Mouse (Mus musculus) CH12.LX (cell line): Measurements from ENCODE around the gene Nt5c2. TPM values are rescaled to one million over a fixed set of nuclear protein-coding genes. Genes with fewer than 3 reads are reported as not detected.

ENCODE experiments used
- DNase-seq: peaks from one replicate; pipeline ENCODE4 v3.0.0-alpha.2; 2013; ENCODE audit errors: extremely low read depth
- H3K27ac ChIP-seq: 2 replicates; pipeline ENCODE4 v1.5.1; 2012; ENCODE audit warnings: low read depth, mild to moderate bottlenecking, control low read depth, moderate library complexity; ENCODE audit not compliant: insufficient read depth
- H3K27me3 ChIP-seq: replicated peaks from 2 replicates; pipeline ENCODE3; 2012; ENCODE audit warnings: inconsistent platforms
- H3K36me3 ChIP-seq, 2 experiments: replicated peaks in 1 of 2; 2 replicates each; pipeline versions ENCODE3 to v1.6.1; 2012; ENCODE audit warnings: inconsistent platforms in 1 of 2, low read length in 1 of 2, mild to moderate bottlenecking in 1 of 2, mixed read lengths in 1 of 2, moderate library complexity in 1 of 2; ENCODE audit not compliant: control insufficient read depth in 1 of 2, insufficient read depth in 1 of 2
- H3K4me1 ChIP-seq, 2 experiments: 2 replicates each; pipeline ENCODE4 v1.6.1; 2012; ENCODE audit warnings: inconsistent platforms in 1 of 2, moderate library complexity in 1 of 2; ENCODE audit not compliant: insufficient read depth in 2 of 2, control insufficient read depth in 1 of 2
- H3K4me2 ChIP-seq: 2 replicates; pipeline ENCODE4 v1.6.1; 2012; ENCODE audit warnings: low read depth, mild to moderate bottlenecking, control low read depth; ENCODE audit not compliant: poor library complexity, insufficient read depth, severe bottlenecking
- H3K4me3 ChIP-seq, 3 experiments: fragments of 150-350 bp in 1 of 3; sonication (generic) in 1 of 3; replicated peaks in 1 of 3; 2 replicates each; pipeline versions ENCODE3 to v1.5.1; 2011 to 2012; ENCODE audit warnings: low read depth in 2 of 3, low read length in 2 of 3, mild to moderate bottlenecking in 2 of 3, moderate library complexity in 2 of 3, control low read depth in 1 of 3, improper control_type of control experiment in 1 of 3, inconsistent platforms in 1 of 3, mixed read lengths in 1 of 3; ENCODE audit not compliant: poor library complexity in 1 of 3
- H3K79me2 ChIP-seq: replicated peaks from 2 replicates; pipeline ENCODE4 v1.6.1; 2012; ENCODE audit warnings: mild to moderate bottlenecking, moderate library complexity; ENCODE audit not compliant: control insufficient read depth, poor library complexity, insufficient read depth, severe bottlenecking; ENCODE audit errors: extremely low read depth
- H3K9ac ChIP-seq: 2 replicates; pipeline ENCODE4 v1.6.1; 2012; ENCODE audit warnings: low read depth, mild to moderate bottlenecking, control low read depth, moderate library complexity; ENCODE audit not compliant: insufficient read depth
- H3K9me3 ChIP-seq: replicated peaks from 2 replicates; pipeline ENCODE3; 2012; ENCODE audit warnings: low read length, inconsistent platforms, mixed read lengths
- BHLHE40 ChIP-seq: IDR thresholded peaks from 2 replicates; pipeline ENCODE4 v1.6.1; 2011; ENCODE audit warnings: mild to moderate bottlenecking, low read depth, low read length, improper control_type of control experiment
- CHD1 ChIP-seq: IDR thresholded peaks from 2 replicates; pipeline ENCODE4 v1.6.1; 2012; ENCODE audit warnings: low read depth, low read length, improper control_type of control experiment, inconsistent platforms
- CTCF ChIP-seq, 2 experiments: IDR thresholded peaks in 1 of 2; conservative IDR thresholded peaks in 1 of 2; 2 replicates each; pipeline ENCODE4 v1.5.1; 2011 to 2012; ENCODE audit warnings: low read depth in 2 of 2, low read length in 2 of 2, improper control_type of control experiment in 1 of 2, inconsistent platforms in 1 of 2, mild to moderate bottlenecking in 1 of 2, moderate library complexity in 1 of 2
- ELF1 ChIP-seq: IDR thresholded peaks from 2 replicates; pipeline ENCODE4 v1.6.1; 2014; ENCODE audit warnings: low read depth, mild to moderate bottlenecking, inconsistent platforms, low read length, improper control_type of control experiment
- EP300 ChIP-seq: IDR thresholded peaks from 2 replicates; pipeline ENCODE4 v1.6.1; 2011; ENCODE audit warnings: low read length, improper control_type of control experiment
- ETS1 ChIP-seq: conservative IDR thresholded peaks from 2 replicates; pipeline ENCODE4 v1.6.1; 2012; ENCODE audit warnings: low read depth, mild to moderate bottlenecking, inconsistent platforms, low read length, improper control_type of control experiment, moderate library complexity
- IRF4 ChIP-seq: IDR thresholded peaks from 2 replicates; pipeline ENCODE4 v1.6.1; 2014; ENCODE audit warnings: low read depth, mild to moderate bottlenecking, inconsistent platforms, low read length, improper control_type of control experiment
- JUN ChIP-seq: IDR thresholded peaks from 2 replicates; pipeline ENCODE4 v1.6.1; 2011; ENCODE audit warnings: low read depth, mild to moderate bottlenecking, low read length, improper control_type of control experiment, moderate library complexity; ENCODE audit not compliant: insufficient read depth
- JUND ChIP-seq: conservative IDR thresholded peaks from 2 replicates; pipeline ENCODE4 v1.6.1; 2011; ENCODE audit warnings: low read depth, low read length, improper control_type of control experiment
- MAFK ChIP-seq: IDR thresholded peaks from 2 replicates; pipeline ENCODE4 v1.6.1; 2011; ENCODE audit warnings: low read length, improper control_type of control experiment; ENCODE audit not compliant: insufficient replicate concordance
- MEF2A ChIP-seq: IDR thresholded peaks from 2 replicates; pipeline ENCODE4 v1.6.1; 2014; ENCODE audit warnings: low read depth, mild to moderate bottlenecking, inconsistent platforms, low read length, improper control_type of control experiment, borderline replicate concordance
- MXI1 ChIP-seq: IDR thresholded peaks from 2 replicates; pipeline ENCODE4 v1.6.1; 2011; ENCODE audit warnings: mild to moderate bottlenecking, low read depth, low read length, improper control_type of control experiment
- MYC ChIP-seq: IDR thresholded peaks from 2 replicates; pipeline ENCODE4 v1.6.1; 2011; ENCODE audit warnings: low read depth, mild to moderate bottlenecking, improper control_type of control experiment, low read length
- PAX5 ChIP-seq: IDR thresholded peaks from 2 replicates; pipeline ENCODE4 v1.6.1; 2012; ENCODE audit warnings: low read length, inconsistent platforms, mixed read lengths
- POLR2AphosphoS2 ChIP-seq: IDR thresholded peaks from 2 replicates; pipeline ENCODE4 v1.6.1; 2011; ENCODE audit warnings: low read depth, low read length, improper control_type of control experiment
- RAD21 ChIP-seq: IDR thresholded peaks from 2 replicates; pipeline ENCODE4 v1.6.1; 2011; ENCODE audit warnings: low read depth, mild to moderate bottlenecking, low read length, improper control_type of control experiment, moderate library complexity
- RCOR1 ChIP-seq: conservative IDR thresholded peaks from 2 replicates; pipeline ENCODE4 v1.6.1; 2012; ENCODE audit warnings: low read depth, mild to moderate bottlenecking, inconsistent platforms, low read length, improper control_type of control experiment
- SIN3A ChIP-seq: IDR thresholded peaks from 2 replicates; pipeline ENCODE4 v1.6.1; 2012; ENCODE audit warnings: low read length, improper control_type of control experiment, inconsistent platforms
- SMC3 ChIP-seq: IDR thresholded peaks from 2 replicates; pipeline ENCODE4 v1.6.1; 2011; ENCODE audit warnings: low read depth, low read length, improper control_type of control experiment
- TCF12 ChIP-seq: IDR thresholded peaks from 2 replicates; pipeline ENCODE4 v1.6.1; 2014; ENCODE audit warnings: low read depth, mild to moderate bottlenecking, inconsistent platforms, low read length, improper control_type of control experiment
- UBTF ChIP-seq: IDR thresholded peaks from 2 replicates; pipeline ENCODE4 v1.6.1; 2012; ENCODE audit warnings: low read depth, mild to moderate bottlenecking, inconsistent platforms, low read length, improper control_type of control experiment, moderate library complexity
- USF1 ChIP-seq: IDR thresholded peaks from 2 replicates; pipeline ENCODE4 v1.6.1; 2014; ENCODE audit warnings: low read depth, mild to moderate bottlenecking, inconsistent platforms, low read length, improper control_type of control experiment
- ZC3H11A ChIP-seq: IDR thresholded peaks from 2 replicates; pipeline ENCODE4 v1.6.1; 2012; ENCODE audit warnings: low read depth, mild to moderate bottlenecking, inconsistent platforms, low read length, improper control_type of control experiment
- ZMIZ1 ChIP-seq: IDR thresholded peaks from 2 replicates; pipeline ENCODE4 v1.6.1; 2012; ENCODE audit warnings: low read depth, mild to moderate bottlenecking, inconsistent platforms, low read length, improper control_type of control experiment
- ZNF384 ChIP-seq: IDR thresholded peaks from 2 replicates; pipeline ENCODE4 v1.6.1; 2012; ENCODE audit warnings: low read depth, low read length, improper control_type of control experiment, inconsistent platforms
- dilution Hi-C: fragments of 300-500 bp; cut with MboI; formaldehyde crosslinking; loops from 2 replicates; pipeline ENCODE4 v1.14.3; 2020; ENCODE audit warnings: low sequenced_read_pairs; ENCODE audit not compliant: extremely low pct_unique_long_range_greater_than_20kb, extremely low pct_ligation_motif_present
- in situ Hi-C: fragments of 300-500 bp; cut with MboI; formaldehyde crosslinking; loops from 3 replicates; pipeline ENCODE4 v1.14.3; 2019; ENCODE audit warnings: low sequenced_read_pairs, low pct_ligation_motif_present, low pct_unique_long_range_greater_than_20kb, mixed read lengths
- polyA plus RNA-seq: library from polyadenylated mRNA; unstranded; fragments of >175 nt; gene quantifications from 2 replicates; pipeline ENCODE4 v1.2.1, GENCODE M21; 2012; ENCODE audit warnings: low read depth; ENCODE audit not compliant: insufficient read length
- total RNA-seq, 2 experiments: library from RNA; depleted of rRNA; stranded (reverse); fragments of 300-350 nt in 1 of 2; fragments of >200 nt in 1 of 2; gene quantifications; 2 replicates each; pipeline ENCODE4 v1.2.3; 2012 to 2014

Gene Nt5c2
- total and polyA plus RNA-seq, 3 experiments = 15.1 to 62.9 (median 21.1) TPM

DNA sequence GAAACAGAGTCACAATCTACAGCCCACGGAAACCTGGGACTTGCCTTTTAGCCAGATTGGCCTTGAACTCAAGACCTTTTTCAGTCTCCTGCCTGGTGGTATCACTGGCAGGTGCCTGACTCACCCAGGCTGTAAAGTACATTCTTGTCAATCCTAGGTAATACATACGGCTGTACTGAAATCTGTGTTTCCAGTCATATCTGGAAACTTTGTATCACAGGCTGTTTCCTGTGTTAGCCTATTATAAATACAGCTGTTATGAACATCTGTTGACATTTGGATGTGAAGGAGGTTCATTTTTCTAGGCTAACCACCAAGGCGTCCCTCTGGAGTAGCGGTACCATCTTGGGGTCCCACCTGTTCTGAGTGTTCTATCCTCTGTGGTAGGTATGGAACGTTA is 5.0 kb downstream of the Nt5c2 start:
- in situ Hi-C loops = no loop called here
- no peak overlapping the region; the same call in 1 of the 2 replicates for H3K4me2 ChIP-seq
- peak; percentile 75 for TF ChIP-seq ETS1
- no peak for TF ChIP-seq MXI1
- TF ChIP-seq TCF12 = peak; percentile 73
- peak; percentile 30 for TF ChIP-seq ZNF384
- no peak for TF ChIP-seq IRF4
- no peak for TF ChIP-seq ZMIZ1
- TF ChIP-seq BHLHE40 = peak; percentile 72
- TF ChIP-seq MEF2A = no peak
- TF ChIP-seq MAFK = 0 out of 2 replicates have a peak, but pooled peaks have one; percentile 37
- TF ChIP-seq MYC = no peak
- TF ChIP-seq ELF1 = no peak
- no peak for TF ChIP-seq CHD1
- TF ChIP-seq RCOR1 = no peak; the same call in 1 of the 2 replicates
- peak; percentile 57; the same call in 1 of the 2 replicates for TF ChIP-seq SIN3A
- TF ChIP-seq JUND = peak; percentile 76
- TF ChIP-seq CTCF (conservative IDR thresholded peaks at IDR 0.05 in 1 of 2, IDR thresholded peaks at IDR 0.05 in 1 of 2; ENCODE audit: low read depth in 2 of 2, low read length in 2 of 2) = no peak
- TF ChIP-seq EP300 = peak; percentile 81
- TF ChIP-seq JUN = peak; percentile 55; the same call in 1 of the 2 replicates
- TF ChIP-seq, all 38 proteins: peak for 9
- peaks cover 5% of the 10 kb centered on the region in 2 experiments; a peak in 3 of 4 replicates for H3K4me1 ChIP-seq
- no peaks in the 10 kb centered on the region for H3K79me2 ChIP-seq
- DNase-seq = peak; percentile 36
- H3K4me3 ChIP-seq = no peak overlapping the region
- peaks cover 10% of the 10 kb centered on the region for H3K9me3 ChIP-seq
- H3K27me3 ChIP-seq = no peaks in the 10 kb centered on the region
- no peaks in the 10 kb centered on the region for H3K36me3 ChIP-seq
- H3K27ac ChIP-seq = no peak overlapping the region
- H3K9ac ChIP-seq = no peak overlapping the region
- dilution Hi-C loops = no loop called here

- H3K27me3 ChIP-seq = no peaks in the 10 kb centered on the region
- no peak overlapping the region for H3K4me2 ChIP-seq
- TF ChIP-seq UBTF (no peak), PAX5 (no peak), JUN (no peak), CTCF (conservative IDR thresholded peaks at IDR 0.05 in 1 of 2, IDR thresholded peaks at IDR 0.05 in 1 of 2; ENCODE audit: low read depth in 2 of 2, low read length in 2 of 2) (no peak), ZC3H11A (no peak), USF1 (no peak), TCF12 (no peak), SIN3A (no peak), MEF2A (no peak), RCOR1 (no peak), BHLHE40 (no peak), POLR2AphosphoS2 (no peak), RAD21 (no peak), EP300 (no peak), SMC3 (no peak)
- no peaks in the 10 kb centered on the region for H3K36me3 ChIP-seq
- H3K79me2 ChIP-seq = no peaks in the 10 kb centered on the region
- H3K4me1 ChIP-seq = peaks cover 5 to 10% of the 10 kb centered on the region in 2 experiments; a peak in 3 of 4 replicates
- H3K9me3 ChIP-seq = peaks cover 5% of the 10 kb centered on the region
- in situ Hi-C loops (no loop called here), dilution Hi-C loops (no loop called here)
- no peak for DNase-seq
- H3K4me3 ChIP-seq = no peak overlapping the region
- H3K27ac ChIP-seq = no peak overlapping the region
- H3K9ac ChIP-seq = no peak overlapping the region
These were observed 5.5 kb downstream of the Nt5c2 start for GRCm38 (mm10) chr19:47009420-47009819.
